Mouse (Mus musculus) frontal cortex, postnatal 10 days (tissue): ENCODE results near the gene Tmem86a.

ENCODE experiments used
- DNase-seq, 2 experiments: peaks; one replicate each; pipeline ENCODE4 v3.0.0; 2022; ENCODE audit warnings: low spot score in 2 of 2, mixed read lengths in 1 of 2

Tmem86a gene

DNA sequence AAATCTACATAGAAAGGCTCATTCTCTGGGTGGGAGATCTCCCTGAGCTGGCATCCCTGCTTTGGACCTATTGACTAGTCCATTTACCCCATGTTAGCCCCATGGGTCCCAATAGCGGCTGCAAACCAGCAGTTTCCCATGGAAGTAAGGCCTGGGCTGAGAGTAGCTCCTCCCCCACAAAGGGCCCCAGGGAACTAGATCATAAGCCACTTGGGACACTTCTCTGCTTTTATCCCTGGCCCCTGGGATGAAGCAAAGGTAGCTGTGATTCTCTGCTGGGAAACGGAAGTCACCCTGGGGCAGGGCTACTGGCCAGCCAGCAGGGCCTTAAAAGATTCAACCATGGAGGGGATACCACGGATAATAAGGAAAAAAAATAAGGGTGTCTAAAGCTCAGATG lies 26.3 kb downstream of the Tmem86a start:
- DNase-seq: no peak

DNA sequence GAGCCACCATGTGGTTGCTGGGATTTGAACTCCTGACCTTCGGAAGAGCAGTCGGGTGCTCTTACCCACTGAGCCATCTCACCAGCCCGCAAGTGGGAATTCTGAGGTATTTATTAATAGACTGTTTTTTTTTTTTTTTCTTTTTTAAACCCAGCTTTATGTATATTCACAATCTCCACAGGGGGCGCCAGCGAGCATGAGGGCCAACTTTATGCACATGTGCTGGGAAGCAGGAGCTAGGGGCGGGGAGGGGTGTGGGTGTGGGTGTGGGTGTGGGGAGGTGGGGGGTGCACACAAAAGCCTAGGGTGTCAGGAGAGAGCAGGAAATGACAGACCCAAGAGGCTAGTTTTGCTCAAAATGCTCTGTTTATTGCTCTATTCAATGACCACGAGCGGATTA lies 27.1 kb downstream of the Tmem86a start:
- no peak for DNase-seq

DNA sequence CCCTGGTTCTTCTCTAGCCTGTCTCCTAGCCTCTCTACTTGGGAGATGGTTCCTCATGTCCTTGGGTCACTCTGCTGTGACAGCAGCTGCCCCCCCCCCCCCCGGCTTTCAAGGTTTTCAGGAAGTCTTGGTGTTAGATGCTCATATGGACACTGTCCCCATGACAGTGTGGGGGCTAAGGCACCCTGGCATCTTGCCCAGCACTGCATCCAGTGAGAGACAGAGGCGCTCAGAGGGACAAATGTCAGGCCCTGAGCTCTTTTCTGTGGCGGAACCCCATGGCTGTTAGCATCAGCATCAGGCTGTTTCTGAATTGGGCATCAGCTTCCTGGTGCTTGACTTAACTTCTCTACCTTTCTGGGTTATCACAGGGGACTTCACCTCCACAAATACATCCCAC lies 30.5 kb downstream of the Tmem86a start:
- no peak for DNase-seq

DNA sequence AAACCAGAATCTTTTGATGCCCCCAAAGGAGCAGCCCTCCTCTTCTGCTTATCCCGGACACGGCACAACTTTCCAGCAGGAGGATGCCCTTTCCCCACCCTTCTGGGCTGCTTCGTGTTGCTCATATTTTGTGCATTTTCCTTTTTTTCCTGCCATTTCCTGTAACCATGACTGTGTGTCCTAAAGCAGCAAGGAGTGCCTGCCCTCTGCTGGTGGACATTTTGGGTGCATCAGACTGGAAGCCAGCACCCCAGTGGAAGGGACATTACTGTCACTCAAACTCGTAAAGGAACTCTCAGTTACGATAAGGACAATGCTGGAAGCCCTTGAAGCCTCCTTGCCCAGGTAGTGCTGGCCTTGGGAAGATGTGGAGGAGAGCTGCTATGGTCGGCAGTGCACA lies 30.9 kb downstream of the Tmem86a start:
- DNase-seq: peak; percentile 53 to 76

DNA sequence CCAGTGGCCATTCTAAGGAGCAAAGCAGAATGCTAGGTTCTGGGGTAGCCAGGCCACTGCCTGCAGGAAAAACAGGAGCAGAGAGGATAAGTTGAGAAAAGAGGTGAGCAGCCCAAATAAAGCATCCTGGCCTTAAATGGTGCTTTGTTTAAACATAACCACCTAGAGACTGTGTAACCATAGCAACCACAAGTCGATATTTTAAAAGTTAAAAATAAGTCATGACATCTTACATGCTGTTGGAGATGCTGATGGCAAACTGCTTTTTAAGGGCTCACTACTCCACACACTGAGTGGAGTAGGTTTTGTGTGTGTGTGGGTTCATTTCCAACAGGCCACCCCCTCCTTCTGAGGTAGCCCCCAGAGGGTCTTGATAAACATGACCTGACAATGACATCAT lies 34.7 kb downstream of the Tmem86a start:
- no peak for DNase-seq

DNA sequence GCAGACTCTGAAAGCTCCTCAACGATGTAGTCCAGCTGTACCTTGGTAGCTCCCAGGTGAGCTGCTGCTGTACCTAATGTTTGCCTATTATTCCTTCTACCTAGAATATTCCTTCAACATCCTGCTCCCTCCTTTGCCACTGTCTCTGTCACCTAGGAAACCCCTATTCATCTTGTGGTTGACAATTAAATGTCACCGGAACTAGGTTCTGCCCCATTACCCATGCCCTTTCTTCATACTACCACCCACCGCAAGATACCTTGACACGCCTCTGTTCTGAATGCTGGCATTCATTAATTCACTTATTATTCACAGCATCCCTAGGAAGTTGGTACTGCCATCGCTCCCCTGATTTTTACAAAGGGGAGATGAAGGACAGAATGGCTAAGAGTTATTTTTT lies 43.5 kb downstream of the Tmem86a start:
- DNase-seq: no peak

DNA sequence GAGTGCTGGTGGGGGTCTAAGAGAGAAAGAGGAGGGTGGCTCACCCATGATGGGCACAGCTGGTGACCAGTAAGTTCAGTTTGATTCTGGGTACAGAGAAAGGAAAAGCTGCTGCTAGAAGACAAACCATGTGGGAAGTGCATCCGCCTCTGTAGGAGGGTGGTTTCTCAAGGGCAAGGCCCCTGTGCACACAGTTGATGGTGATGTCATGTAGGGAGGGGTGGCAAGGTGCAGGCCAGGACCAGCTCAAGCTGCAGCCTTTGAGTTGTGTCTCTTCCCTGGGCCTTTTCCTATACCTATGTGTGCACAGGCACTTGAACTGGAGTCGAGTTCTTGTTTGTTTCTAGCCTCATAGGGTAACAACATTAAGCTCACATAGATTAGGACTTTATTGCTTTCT lies 44.6 kb downstream of the Tmem86a start:
- no peak for DNase-seq

DNA sequence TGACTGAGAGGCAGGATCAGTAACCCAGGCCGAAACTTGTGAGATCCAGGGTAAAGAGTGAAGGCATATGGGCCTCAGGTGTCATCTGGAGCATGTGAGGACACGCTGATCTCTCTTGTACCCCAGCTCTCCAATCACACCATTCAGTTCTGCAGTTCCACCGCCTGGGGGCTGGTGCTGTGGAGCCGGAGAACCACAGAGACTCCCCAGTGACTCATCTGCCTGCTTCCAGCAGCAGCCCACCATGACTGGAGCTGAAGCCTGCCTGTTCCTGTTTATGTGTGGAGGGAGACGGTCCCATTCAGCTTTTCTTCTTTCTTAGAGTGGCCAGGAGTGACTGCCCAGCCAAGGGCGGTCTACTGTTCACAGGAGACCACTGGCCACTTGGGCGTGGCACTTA lies 47.6 kb downstream of the Tmem86a start:
- no peak for DNase-seq

DNA sequence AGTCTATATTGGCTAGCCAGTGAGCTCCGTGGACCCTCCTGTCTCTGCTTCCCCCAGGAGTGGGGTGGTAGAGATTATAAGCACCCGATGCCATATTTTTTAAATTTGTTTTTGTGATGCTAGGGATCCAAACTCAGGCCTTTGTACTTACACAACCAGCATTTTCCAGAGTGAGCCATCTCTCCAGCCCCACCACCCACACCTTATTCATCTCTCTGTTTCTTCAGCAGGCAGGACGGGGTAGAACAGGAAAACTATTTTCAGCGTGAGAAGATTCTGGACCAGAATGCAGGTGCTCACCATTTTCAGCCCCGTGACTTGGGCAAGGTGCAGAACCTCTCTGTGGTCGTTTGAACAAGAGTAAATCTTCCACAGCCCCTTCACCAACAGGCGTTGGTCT lies 48.9 kb downstream of the Tmem86a start:
- no peak for DNase-seq

DNA sequence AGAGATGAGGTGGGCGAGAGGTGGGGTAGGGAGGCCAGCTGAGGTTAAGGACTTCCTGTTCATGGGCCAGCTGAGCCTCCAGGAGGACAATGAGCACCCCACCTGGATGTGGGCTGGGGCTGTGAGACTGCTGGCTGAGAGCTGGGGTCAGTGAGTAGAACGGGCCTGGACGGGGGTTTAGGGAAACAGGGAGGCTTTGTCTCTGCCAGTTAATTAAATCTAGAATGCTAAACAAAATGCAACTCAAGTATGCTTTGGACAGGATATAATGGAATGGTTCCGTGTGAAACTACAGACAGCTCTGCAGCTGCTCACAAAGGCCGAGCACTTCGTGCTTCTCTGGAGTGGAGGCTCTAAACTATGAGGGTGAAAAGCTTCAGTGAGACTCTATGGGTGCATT lies 50.2 kb downstream of the Tmem86a start:
- DNase-seq: no peak

DNA sequence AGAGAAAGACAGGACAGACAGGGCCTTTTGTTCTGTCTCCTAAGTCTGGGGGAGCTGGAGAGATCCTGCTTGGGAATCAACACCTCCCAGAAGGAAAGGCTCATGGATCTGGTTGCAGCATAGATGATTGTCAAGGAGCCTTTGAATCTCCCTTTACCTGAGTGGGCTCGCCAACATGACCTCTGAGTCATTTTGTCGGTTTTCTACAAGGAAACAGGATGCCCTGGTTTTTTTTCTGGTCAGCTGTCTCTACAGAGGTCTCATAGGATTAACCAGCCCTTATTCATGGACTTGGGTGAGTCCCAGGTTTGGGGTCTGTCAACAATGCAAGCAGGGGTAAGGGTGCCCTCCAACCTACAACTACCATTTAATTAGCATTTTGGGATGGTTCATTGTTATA lies 52.6 kb downstream of the Tmem86a start:
- no peak for DNase-seq

DNA sequence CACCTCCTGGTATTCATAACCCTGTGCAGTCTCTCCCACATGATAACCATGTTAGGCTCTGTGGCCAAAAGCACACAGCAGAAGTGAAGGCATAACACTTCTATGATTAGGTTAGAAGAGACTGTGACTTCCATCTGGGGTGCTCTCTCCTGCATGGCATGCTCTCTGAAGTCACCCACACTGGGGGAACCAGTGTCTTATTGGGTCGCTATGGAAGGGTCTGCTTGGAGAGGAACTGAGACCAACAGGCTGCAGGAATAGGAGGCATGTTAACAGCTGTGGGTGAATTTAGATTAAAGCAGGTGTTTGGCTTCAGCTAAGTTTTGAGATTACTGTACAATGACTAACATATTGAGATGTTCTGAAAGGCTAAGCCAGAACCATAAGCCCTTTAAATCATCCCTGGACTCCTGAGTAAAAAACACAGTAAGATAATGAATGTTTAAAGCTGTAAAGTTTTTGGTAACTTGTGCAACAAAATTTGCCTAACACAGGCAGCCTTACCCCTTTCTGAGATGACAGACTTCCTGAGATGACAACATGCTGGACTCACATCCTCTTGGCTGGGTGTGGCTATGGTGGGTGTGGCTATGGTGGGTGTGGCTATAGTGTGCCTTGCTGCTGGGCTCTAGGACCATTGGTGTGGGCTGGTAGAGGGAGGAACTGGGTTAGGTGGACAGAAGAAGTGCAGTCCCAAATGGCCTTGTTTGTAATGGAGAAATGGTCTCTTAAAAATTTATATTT lies 53.4 kb downstream of the Tmem86a start:
- DNase-seq: no peak
